In the genomic region with DNA sequence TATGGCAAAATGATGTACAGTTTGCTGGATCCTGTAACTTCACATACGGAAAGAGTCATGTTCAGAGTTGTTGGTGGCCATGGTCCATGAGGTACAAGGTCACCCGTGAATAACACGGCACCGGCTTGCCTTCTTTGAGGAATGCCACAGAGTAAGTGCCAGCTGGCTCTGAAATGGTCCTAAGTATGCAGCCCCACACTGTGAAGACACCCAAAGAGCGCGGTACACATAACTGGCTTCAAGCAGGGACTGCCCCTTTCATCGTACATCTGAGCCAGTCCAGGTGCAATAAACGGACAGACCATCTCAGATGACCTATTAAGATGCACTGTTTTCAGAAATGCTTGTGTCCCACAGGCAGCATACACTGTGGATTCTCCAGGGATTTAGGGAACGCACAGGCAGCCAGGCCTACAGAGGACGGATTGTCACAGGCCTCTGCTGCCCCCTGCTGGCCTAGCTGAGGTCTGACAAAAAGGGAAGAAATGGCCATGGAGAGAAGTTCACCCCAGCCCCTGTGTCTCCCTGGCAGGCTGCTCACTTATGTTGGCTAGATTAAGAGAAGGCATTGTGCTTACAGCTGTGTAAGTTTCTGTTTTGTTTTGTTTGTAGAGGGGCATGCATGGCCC, we compare ENCODE assay signal across 8 mouse cellular contexts.
DNase-seq lines count a peak whose midpoint lies in the region; ATAC-seq and TF ChIP-seq lines count a peak whose summit lies in the region.

No protein-coding gene starts in this region.

- peaks cover 12% of the 10 kb centered on the region; the same call in 1 of the 2 replicates for H3K4me1 ChIP-seq in cortical plate, adult 2 months (ENCODE audit: control insufficient read depth, insufficient read depth, low read length)
- peaks cover 14% of the 10 kb centered on the region for H3K4me1 ChIP-seq in intestine, embryonic 14.5 days (replicated peaks; ENCODE audit: control insufficient read depth, insufficient read depth, low read length)
- H3K4me1 ChIP-seq in limb, embryonic 13.5 days, result peaks cover 27% of the 10 kb centered on the region
- no peaks in the 10 kb centered on the region; the same call in 1 of the 2 replicates for H3K4me1 ChIP-seq in midbrain, embryonic 16.5 days (ENCODE audit: control insufficient read depth, insufficient read depth, low read length)

- no peak overlapping the region; the same call in 1 of the 2 replicates for H3K27ac ChIP-seq in left cerebral cortex, adult 2 months
- no peak overlapping the region for H3K27ac ChIP-seq in cortical plate, adult 2 months (ENCODE audit: insufficient read depth, low read length)
- no peak overlapping the region; the same call in 1 of the 2 replicates for H3K27ac ChIP-seq in intestine, embryonic 14.5 days (ENCODE audit: low read depth)
- H3K27ac ChIP-seq in limb, embryonic 13.5 days, result no peak overlapping the region
- H3K27ac ChIP-seq in midbrain, embryonic 16.5 days (ENCODE audit: low read length), result no peak overlapping the region

- TF ChIP-seq CTCF in left cerebral cortex, adult 2 months (IDR thresholded peaks at IDR 0.05), result peak; percentile 96
- TF ChIP-seq CTCF in cortical plate, adult 2 months (IDR thresholded peaks at IDR 0.05; ENCODE audit: extremely low read depth, insufficient read depth, low read length), result peak; percentile 82

- WGBS in intestine, embryonic 14.5 days, result 56% methylated on average over 10 of the region's 10 CpGs
- WGBS in limb, embryonic 13.5 days, result 54% methylated on average over 10 of the region's 10 CpGs
- WGBS in midbrain, embryonic 16.5 days, result 46% methylated on average over 10 of the region's 10 CpGs

- peak; percentile 53; the same call in 1 of the 2 replicates for ATAC-seq in intestine, embryonic 14.5 days (replicated peaks; ENCODE audit: low FRiP score, low TSS enrichment, low read depth)
- peak; percentile 49 for ATAC-seq in limb, embryonic 13.5 days (ENCODE audit: low FRiP score, low read depth)
- ATAC-seq in midbrain, embryonic 16.5 days, result peak; percentile 60

- DNase-seq in left cerebral cortex, adult 2 months (ENCODE audit: extremely low spot score in 1 of 2, low spot score in 2 of 2), result peak; percentile 59 to 79
- DNase-seq in left cerebral cortex, adult 8-10 months (ENCODE audit: low spot score in 2 of 2), result no peak
- DNase-seq in gastrocnemius, postnatal 36 days, result peak; percentile 49 to 56
- DNase-seq in intestine, embryonic 14.5 days (ENCODE audit: low spot score), result peak; percentile 88
- DNase-seq in spleen, postnatal 10 days (ENCODE audit: low spot score in 2 of 2), result peak; percentile 44 to 74

- no peak overlapping the region for H3K9ac ChIP-seq in intestine, embryonic 14.5 days (ENCODE audit: low read length)
- no peak overlapping the region for H3K9ac ChIP-seq in limb, embryonic 13.5 days
- no peak overlapping the region for H3K9ac ChIP-seq in midbrain, embryonic 16.5 days (ENCODE audit: low read depth, low read length)

- H3K36me3 ChIP-seq in intestine, embryonic 14.5 days (ENCODE audit: control insufficient read depth, insufficient read depth, low read length), result peaks cover 32% of the 10 kb centered on the region
- no peaks in the 10 kb centered on the region for H3K36me3 ChIP-seq in limb, embryonic 13.5 days
- H3K36me3 ChIP-seq in midbrain, embryonic 16.5 days (ENCODE audit: control insufficient read depth, insufficient read depth, low read length), result peaks cover 6% of the 10 kb centered on the region; the same call in 1 of the 2 replicates

- H3K4me3 ChIP-seq in left cerebral cortex, adult 2 months, result no peak overlapping the region
- H3K4me3 ChIP-seq in cortical plate, adult 2 months (ENCODE audit: insufficient read depth, low read length), result no peak overlapping the region
- H3K4me3 ChIP-seq in intestine, embryonic 14.5 days (ENCODE audit: low read depth, low read length), result no peak overlapping the region
- no peak overlapping the region for H3K4me3 ChIP-seq in limb, embryonic 13.5 days
- H3K4me3 ChIP-seq in midbrain, embryonic 16.5 days (ENCODE audit: low read depth, low read length), result no peak overlapping the region

- TF ChIP-seq POLR2A in cortical plate, adult 2 months (IDR thresholded peaks at IDR 0.05; ENCODE audit: extremely low read depth, insufficient read depth, low read length), result no peak

- intact Hi-C loops in left cerebral cortex, adult 2 months (cut with DNase I), result loop anchor here (5.0 kb wide), 1 partner anchor 333 kb away; no protein-coding TSS in a partner anchor
- intact Hi-C loops in gastrocnemius, postnatal 36 days (cut with DNase I), result loop anchor here (5.0 kb wide), 1 partner anchor 163 kb away; no protein-coding TSS in a partner anchor

- no peaks in the 10 kb centered on the region for H3K9me3 ChIP-seq in intestine, embryonic 14.5 days (ENCODE audit: control insufficient read depth, low read length)
- H3K9me3 ChIP-seq in limb, embryonic 13.5 days, result no peaks in the 10 kb centered on the region
- no peaks in the 10 kb centered on the region for H3K9me3 ChIP-seq in midbrain, embryonic 16.5 days (replicated peaks; ENCODE audit: control insufficient read depth, low read length, poor library complexity, severe bottlenecking)

- no peaks in the 10 kb centered on the region for H3K27me3 ChIP-seq in intestine, embryonic 14.5 days (replicated peaks; ENCODE audit: control insufficient read depth, insufficient read depth, low read length)
- H3K27me3 ChIP-seq in limb, embryonic 13.5 days, result peaks cover 12% of the 10 kb centered on the region
- H3K27me3 ChIP-seq in midbrain, embryonic 16.5 days (ENCODE audit: control insufficient read depth, insufficient read depth, low read depth, low read length), result no peaks in the 10 kb centered on the region

- no peak overlapping the region for H3K4me2 ChIP-seq in intestine, embryonic 14.5 days (ENCODE audit: low read length)
- no peak overlapping the region for H3K4me2 ChIP-seq in limb, embryonic 13.5 days (replicated peaks)
- no peak overlapping the region for H3K4me2 ChIP-seq in midbrain, embryonic 16.5 days (ENCODE audit: low read length)

Comparison
In these comparisons a context has a peak if more than half of its experiments do, and no peak if none do; other contexts are left out.
1. DNase-seq: peak in left cerebral cortex, adult 2 months (2 of 2), gastrocnemius, postnatal 36 days (2 of 2), intestine, embryonic 14.5 days (single experiment) and spleen, postnatal 10 days (2 of 2); none in left cerebral cortex, adult 8-10 months (0 of 2).
2. Peak in every context shown above with its lines, with median percentiles within 50 percentile points of each other: ATAC-seq.